Mouse (Mus musculus) liver, adult (tissue): Measurements from ENCODE around the gene Stip1.

Experiments used
- GATA4 ChIP-seq: IDR thresholded peaks from 2 replicates; pipeline ENCODE4 v1.6.1; 2014; ENCODE audit warnings: mild to moderate bottlenecking, low read length; ENCODE audit not compliant: insufficient replicate concordance

Gene Stip1

DNA sequence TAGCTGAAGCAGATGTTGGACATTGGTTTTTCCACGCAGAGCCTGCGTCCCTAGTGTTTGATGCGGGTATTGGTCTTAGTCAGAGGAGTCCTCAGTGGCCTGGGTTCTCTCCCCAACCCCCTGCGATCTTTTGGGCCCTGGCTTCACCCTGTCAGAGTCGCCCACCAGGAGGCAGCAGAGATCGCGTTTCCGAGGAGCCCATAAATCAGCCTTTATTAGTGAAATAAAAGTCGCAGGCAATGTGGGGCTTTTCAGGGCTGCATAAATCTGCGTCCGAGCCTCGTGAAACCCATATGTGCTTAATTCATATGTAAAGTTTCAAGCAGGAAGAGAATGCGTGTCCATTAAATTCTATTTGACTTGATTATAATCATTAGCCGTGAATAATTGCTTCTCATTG lies 28.4 kb upstream of the Stip1 start:
- TF ChIP-seq GATA4, result no peak

GRCm38 (mm10) chr19:7067344-7068050 lies 27.7 kb upstream of the Stip1 start:
- TF ChIP-seq GATA4, result no peak

- TF ChIP-seq GATA4, result no peak
Measured at GRCm38 (mm10) chr19:7066828-7067342, 27.1 kb upstream of the Stip1 start.

- no peak for TF ChIP-seq GATA4
Measured at GRCm38 (mm10) chr19:7066034-7066827, 26.5 kb upstream of the Stip1 start.

DNA sequence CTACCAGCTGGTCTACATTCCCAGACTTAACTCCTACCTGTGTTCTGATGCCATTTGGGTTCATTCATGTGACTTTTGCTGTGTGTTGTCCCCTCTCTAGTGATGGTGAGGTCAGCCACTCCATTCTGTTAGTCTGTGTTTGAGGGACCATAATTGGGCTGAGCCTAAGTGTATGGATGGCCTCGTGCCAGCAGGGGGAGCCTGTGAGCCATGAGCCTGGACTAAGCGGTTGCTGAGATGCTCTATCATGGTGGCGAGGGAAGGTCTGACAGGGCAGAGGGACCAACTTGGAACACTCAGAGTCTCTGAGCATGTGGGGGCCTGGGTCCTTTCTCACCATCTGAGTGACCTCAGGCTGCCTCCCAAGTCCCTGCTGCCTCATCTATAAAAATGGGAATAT lies 24.8 kb upstream of the Stip1 start:
- TF ChIP-seq GATA4, result no peak

GRCm38 (mm10) chr19:7062916-7063315 lies 23.1 kb upstream of the Stip1 start:
- TF ChIP-seq GATA4, result no peak

- TF ChIP-seq GATA4, result no peak
Measured at GRCm38 (mm10) chr19:7062110-7062509, 22.3 kb upstream of the Stip1 start.

DNA sequence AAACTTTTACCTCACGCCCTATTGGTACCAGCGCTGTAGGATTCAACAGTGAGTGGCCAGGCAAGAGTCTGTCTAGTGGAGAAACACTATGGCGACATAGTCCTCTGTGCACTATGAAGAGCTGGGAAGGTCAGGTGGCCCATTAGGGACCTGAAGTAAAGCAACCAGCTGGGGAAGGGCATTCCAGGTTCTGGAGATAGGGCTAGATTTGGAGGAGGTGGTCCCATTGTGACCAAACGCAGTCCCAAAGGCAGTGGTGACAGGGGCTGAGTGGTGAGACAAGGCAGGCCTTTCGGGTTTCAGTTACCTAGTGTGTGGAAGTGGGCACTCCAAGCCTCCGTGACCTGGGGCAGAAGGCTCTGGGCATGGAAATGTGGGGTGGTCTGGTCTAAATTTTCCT lies 18.8 kb upstream of the Stip1 start:
- TF ChIP-seq GATA4, result no peak

- no peak for TF ChIP-seq GATA4
Measured at GRCm38 (mm10) chr19:7057722-7058207, 18.0 kb upstream of the Stip1 start.

DNA sequence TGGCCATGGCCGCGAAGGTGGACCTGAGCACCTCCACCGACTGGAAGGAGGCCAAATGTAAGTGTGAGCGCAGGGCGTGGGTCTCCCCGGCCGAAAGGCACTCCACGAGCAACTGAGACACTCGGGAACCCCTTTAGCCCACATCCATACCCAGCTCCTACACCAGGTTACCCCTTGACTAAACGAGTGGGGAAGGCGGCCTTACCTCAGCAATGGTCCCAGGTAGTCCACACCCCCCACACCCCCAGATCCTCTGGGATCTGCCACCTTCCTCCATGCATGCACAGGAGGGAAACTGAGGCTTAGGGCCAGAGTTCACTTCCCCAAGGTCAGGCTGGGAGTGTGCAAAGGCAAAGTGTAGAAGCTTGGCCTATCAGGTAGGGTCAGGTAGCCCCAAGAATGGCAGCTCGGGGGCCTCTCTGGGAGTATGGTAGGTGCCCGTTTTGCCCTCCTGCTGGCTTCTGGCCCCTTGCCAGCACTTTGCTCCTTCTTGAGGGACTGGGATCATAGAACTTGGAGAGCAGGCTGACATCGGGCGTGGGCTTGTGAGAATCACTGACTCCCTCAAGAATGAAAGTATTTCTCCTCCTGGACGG lies 17.5 kb upstream of the Stip1 start:
- no peak for TF ChIP-seq GATA4

DNA sequence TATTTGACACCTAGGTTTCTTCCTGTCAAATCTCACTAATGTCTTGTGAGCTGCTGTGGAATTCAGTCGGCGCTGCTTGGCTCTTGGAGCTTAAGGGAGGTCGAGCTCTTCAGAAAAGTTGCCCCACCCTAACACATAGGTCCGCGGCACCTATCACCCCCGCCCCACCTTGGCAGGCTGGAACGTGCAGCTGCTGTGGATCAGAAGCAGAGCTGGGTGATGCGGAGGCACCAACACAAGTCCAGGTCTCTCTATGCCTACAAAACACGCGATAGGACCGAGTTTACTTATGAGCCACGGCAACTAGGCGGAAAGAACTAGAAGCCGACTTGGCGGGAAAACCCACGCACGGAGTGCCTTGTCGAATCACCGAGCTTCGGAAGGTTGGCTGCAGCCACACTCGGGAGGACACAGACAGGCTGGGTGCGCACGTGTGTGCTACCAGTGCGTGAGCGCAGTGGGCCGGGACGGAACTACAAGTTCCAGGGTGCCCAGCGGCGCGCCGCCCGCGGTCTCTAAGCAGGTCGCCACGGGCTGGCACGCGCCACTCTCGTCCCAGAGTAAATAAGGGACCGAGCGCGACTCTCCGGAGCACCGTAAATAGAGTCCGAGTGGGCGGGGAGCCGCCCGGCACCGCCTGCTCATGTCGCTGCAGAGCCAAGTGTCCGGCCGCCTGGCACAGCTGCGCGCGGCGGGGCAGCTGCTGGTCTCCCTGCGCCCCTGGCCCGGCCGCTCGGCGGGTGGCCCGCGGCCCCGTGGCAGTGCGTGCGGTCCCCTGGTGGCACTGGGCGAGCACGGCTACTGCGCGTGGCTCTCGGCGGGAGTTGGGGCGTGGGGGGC lies 16.7 kb upstream of the Stip1 start, which contains the start of gene Macrod1:
Gene Macrod1 (plus strand): TSS at position 563 of the 840 bp plus-strand sequence.
- TF ChIP-seq GATA4, result no peak

DNA sequence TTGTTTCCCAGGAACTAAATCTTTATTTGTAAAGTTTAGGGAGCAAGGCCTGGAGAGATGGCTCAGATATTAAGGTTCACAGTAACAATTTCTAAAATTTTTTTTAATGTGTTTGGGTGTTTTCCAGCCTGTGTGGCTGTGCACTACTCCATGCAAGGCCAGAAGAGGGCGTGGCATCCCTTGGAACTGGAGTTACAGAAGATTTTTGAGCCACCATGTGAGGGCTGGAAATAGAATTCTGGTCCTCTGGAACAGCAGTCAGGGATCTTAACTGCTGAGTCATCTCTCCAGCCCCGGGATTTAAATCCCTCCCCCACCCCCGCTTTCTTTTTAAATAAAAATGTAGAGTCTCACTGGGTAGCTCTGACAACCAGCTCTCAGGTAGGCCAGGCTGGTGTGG lies 15.4 kb upstream of the Stip1 start:
- TF ChIP-seq GATA4, result no peak

DNA sequence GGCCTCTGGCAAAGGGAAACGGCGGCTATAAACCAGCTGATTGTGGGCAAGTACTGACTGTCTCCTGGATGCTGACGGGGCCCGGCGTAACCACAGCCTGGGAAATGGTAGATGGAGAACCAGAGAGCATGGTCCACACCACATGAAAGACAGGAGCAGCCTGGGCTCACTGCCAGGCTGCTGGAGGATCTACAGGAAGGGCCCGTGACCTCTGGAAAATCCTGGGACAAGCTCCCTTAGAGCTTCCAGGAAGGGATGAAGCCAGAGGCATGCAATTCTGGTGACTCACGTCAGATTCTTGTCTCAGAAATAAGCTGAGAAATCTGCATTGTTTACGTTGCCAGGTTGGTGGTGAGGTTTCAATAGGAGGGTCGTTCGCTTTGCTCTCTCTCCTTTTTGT lies 15.0 kb upstream of the Stip1 start:
- TF ChIP-seq GATA4, result no peak

- no peak for TF ChIP-seq GATA4
Measured at GRCm38 (mm10) chr19:7044706-7045105, 4.9 kb upstream of the Stip1 start.

DNA sequence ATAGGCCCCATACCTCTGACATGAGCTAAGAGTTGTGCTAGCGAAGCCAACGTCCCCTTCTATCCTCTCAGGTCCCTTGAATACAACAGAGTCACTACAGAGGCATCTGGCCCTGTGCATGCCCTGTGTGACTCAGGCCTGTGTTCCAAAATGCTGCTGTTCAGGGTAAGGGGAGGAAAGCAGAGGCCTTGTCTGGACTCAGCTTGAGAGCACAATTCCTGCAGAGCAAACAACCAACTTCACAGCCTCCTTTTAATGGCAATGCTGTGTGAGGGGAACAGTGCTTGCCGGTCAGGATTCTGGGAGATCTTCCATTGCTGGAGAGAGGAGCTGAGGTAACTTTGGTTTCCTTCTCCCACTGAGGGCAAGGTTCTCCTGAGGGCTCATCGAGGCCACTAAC lies 4.5 kb upstream of the Stip1 start:
- no peak for TF ChIP-seq GATA4
